Mouse (Mus musculus) brain, adult 2 months (tissue): Measurements from ENCODE around the gene Prpf40a.
A peak's percentile ranks its signal among the peaks of the same experiment; 100 is the strongest.

Source experiments
- DNase-seq: peaks from one replicate; pipeline ENCODE4 v3.0.0; 2011; ENCODE audit warnings: low read depth, low spot score

Gene Prpf40a

DNA sequence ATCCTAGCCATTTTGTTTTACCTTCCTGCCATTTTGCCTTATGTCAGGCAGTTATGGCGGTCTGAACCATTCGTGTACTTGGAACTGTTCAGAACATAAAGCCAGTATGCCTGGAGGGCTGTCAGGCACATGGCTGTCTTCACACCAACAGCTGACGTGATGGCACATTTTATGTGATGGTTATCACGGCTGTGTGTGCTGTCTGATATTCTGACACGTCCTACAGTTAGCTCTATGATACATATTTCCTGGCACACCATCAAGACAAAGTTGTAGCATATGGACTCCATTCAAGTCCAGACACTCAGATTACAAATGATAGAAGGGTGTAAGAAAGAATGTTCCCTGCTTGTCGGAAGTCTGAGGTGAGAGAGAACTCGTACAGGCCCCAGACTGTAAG is 85.0 kb downstream of the Prpf40a start:
- peak; percentile 55 for DNase-seq

DNA sequence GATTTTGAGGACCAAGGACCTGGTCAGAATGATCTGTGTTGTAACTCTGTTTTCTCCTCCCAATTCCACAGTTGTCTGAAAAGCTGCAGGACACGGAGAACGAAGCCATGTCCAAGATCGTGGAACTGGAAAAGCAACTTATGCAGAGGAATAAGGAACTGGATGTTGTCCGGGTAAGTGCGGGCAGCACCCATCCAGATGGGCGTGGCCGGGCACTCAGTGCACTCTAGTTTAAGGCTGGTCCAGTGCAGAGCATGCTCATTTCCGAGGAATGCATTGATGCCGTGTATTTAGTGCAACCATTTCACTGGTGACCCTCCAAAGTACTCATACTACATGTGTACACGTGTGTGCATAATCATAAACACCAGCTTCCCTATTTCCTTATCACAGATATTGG is 85.7 kb downstream of the Prpf40a start:
- DNase-seq = no peak

GRCm38 (mm10) chr2:53102901-53103300 is 88.2 kb downstream of the Prpf40a start:
- DNase-seq = no peak

- DNase-seq = no peak
Observed at GRCm38 (mm10) chr2:53101885-53102740, 89.0 kb downstream of the Prpf40a start.

DNA sequence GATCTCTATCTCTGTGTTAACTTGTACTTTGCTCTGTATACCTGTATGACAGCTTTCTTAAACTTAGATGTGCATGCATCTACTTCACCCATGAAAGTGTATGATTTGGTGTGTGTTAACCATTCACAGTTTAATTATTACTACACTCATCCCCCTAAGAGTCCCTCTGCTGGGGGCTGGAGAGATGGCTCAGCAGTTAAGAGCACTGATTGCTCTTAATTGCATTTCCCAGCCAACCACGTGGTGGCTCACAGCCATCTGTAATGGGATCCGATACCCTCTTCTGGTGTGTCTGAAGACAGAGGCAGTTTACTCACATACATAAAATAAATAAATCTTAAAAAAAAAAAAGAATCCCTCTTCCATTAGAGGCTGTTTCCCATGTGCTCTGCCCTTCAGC is 91.0 kb downstream of the Prpf40a start:
- no peak for DNase-seq

GRCm38 (mm10) chr2:53095489-53095888 is 95.6 kb downstream of the Prpf40a start:
- no peak for DNase-seq

- DNase-seq = peak; percentile 20
Observed at GRCm38 (mm10) chr2:53095031-53095430, 96.1 kb downstream of the Prpf40a start.

DNA sequence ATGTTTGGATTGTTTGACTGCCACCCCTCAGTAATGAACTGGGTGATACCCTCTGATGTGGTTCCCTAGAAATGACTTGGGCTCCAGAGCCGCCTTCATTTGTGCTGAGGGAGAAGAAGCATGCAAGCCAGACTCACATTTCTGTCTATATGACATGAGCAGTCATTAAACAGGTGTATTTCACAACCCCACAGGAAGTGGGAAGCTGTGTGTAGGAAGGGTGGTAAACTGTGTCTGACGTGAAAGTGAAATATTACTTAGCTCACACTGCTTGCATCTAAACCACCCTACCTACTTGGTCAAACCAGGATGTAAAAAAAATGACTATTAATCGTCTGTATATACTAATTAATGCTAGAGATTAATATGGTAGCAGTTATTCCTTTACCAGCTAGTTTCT is 102.3 kb downstream of the Prpf40a start:
- DNase-seq = no peak

GRCm38 (mm10) chr2:53085617-53086202 is 105.4 kb downstream of the Prpf40a start:
- DNase-seq = peak; percentile 69
